Mouse (Mus musculus) erythroblast, embryonic 14.5 days (primary cell): ENCODE data around the gene Gm12117.

Experiments used
- GATA1 ChIP-seq: IDR thresholded peaks from 2 replicates; pipeline ENCODE4 v1.6.1; 2012; ENCODE audit warnings: low read length, inconsistent platforms, mixed read lengths
- TAL1 ChIP-seq: IDR thresholded peaks from 3 replicates; pipeline ENCODE4 v1.6.1; 2012; ENCODE audit warnings: low read length, inconsistent platforms, mixed read lengths

DNA sequence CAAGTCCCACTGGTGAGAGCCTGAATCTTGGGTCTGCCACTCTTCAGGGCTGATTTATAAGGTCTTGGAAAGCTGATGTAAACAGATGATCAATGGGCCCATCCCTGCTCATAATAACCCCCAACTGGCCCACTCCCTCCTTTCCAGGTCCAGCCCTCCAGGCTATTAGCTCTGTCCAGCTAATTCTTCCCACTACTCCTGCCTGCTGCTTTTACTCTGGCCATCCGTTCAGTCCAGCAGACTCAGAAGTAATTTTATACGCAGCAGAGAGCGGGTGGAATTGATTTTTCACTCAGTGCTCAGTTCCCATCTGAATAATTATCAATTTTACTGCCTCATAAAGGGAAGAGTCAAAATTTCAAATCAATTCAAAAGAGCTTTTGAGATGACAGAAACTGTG is 36.2 kb downstream of the Gm12117 start:
- TF ChIP-seq GATA1 = no peak
- TF ChIP-seq TAL1 = no peak
